Mouse (Mus musculus): ENCODE results near the gene Smim17.
A peak's percentile ranks its signal among the peaks of the same experiment; 100 is the strongest.
"Not testable (repeated sequence)": the region's sequence is repeated elsewhere in the genome, so short reads cannot be mapped to it uniquely, and the experiment has no call there.

Smim17 gene

GRCm38 (mm10) chr7:6397996-6398975 is at the start of gene Smim17:
TSS of gene Smim17 (plus strand) at chr7:6398715.
- DNase-seq = peak; percentile 50

GRCm38 (mm10) chr7:6358121-6358520 is 40.4 kb upstream of the Smim17 start:
- DNase-seq = no peak

GRCm38 (mm10) chr7:6358937-6359590 is 39.5 kb upstream of the Smim17 start:
- DNase-seq = peak; percentile 63

DNA sequence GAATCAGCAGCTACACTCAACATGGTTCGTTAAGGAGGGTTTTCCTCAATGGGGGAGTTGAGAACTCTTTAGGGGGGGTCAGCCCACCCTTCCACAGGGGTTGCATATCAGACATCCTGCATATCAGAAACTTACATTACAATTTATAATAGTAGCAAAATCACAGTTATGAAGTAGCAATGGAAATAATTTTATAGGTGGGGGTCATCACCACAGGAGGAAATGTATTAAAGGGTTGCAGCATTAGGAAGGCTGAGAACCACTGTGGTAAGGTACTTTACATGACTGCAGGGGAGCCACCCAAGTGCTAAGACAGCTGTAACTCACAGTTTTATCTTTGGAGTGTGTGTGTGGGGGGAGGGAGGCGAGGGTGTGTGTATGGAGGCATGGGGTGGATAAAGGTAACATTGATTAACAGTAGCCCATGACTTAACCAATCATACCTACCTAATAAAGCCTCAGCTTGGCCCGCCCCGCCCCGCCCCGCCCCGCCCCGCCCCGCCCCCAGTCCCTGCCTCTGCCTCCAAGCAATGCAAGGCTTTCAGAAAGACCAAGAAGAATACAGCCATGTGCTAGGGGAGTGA is 37.9 kb upstream of the Smim17 start:
- no peak for DNase-seq

GRCm38 (mm10) chr7:6361756-6362155 is 36.8 kb upstream of the Smim17 start:
- no peak for DNase-seq

GRCm38 (mm10) chr7:6362268-6363046 is 36.1 kb upstream of the Smim17 start:
- DNase-seq = peak; percentile 100

DNA sequence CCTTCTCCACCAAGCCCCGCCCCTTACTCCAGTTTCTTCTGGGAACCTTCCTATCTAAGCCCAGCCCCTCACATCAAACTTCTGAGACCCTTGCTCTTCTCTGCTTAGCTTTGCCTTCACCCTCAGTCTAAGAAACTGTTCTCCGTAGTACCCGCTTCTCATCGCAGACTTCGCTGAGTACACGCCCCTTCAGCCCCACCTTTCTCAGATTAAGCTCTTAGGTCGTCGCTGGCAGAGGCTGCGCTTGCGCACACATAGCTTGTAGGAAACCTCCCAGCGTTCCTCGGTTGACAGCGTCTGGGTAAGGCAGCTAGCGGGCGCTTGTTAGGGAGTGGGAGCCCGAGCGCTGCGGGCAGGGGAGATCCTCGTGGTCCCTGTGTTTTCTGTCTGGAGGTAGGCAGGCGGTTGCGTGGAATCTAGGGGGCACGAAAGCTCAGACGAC is 35.4 kb upstream of the Smim17 start, which contains the start of gene Zfp78:
Zfp78 (plus strand) TSS at position 234 of the 442 bp plus-strand sequence.
- peak; percentile 90 for DNase-seq

DNA sequence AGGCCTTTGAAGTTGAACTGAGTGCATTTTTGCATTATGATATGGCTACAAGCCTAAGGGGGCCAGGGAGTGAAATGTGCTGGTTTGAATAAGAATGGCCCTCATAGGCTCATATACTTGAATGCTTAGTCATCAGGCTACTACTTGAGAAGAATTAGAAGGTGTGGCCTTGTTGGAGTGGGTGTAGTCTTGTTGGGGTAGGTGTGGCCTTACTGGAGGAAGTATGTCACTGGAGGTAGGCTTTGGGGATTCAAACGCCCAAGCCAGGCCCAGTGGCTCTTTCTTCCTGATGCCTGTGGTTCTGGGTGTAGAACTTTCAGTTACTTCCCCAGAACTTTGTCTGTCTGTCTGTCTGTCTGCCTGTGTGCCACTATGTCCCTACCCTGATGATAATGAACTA is 33.8 kb upstream of the Smim17 start:
- no peak for DNase-seq

DNA sequence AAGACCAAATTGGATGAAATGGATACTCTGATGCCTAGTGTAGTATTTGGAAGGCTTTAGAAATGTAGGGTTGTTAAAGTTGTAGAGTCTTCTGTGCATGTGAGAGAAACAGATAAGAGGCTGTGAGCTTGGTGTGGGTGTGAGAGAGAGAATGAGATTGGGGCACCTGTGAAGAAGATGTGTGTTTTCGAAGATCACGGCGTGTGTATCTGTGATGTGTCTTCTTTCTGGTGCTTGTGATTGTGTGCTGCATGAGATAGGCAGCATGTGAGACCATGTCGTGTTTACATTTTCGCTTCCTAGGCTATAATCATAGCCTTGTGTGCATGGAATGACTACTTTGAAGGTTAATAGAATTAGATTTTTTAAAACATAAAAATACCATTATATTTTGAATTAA is 31.3 kb upstream of the Smim17 start:
- DNase-seq = no peak

- not testable (repeated sequence) for DNase-seq
Observed at GRCm38 (mm10) chr7:6368146-6368545, 30.4 kb upstream of the Smim17 start.

DNA sequence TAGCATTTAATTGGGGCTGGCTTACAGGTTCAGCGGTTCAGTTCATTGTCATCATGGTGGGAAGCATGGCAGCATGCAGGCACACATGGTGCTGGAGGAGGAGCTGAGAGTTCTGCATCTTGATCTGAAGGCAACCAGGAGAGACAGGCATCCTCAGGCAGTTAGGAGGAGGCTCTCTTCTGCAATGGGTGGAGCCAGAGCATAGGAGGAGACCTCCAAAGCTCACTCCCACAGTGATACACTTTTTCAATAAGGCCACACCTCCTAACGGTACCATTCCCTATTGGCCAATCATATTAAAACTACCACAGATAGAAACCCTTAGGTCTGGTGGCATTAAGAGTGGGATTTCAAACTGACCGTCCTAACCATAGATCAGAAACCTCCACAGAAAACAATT is 29.1 kb upstream of the Smim17 start:
- no peak for DNase-seq

- no peak for DNase-seq
Observed at GRCm38 (mm10) chr7:6372993-6373392, 25.5 kb upstream of the Smim17 start.

GRCm38 (mm10) chr7:6378441-6378840 is 20.1 kb upstream of the Smim17 start:
- no peak for DNase-seq

DNA sequence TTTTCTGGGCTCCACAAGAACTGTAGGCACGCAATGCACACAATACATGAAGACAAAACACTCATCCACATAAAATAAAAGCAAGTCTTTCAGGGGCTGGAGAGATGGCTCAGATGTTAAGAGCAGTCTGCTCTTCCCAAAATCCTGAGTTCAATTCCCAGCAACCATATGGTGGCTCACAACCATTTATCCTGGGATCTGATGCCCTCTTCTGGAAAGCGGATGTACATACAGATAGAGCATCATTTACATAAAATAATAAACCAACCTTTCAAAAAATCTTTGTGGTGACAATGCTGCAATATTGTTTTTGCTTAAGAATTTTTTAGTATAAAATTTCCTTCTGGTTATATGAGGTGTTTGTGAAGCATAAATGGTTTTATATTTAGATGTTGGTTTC is 17.1 kb upstream of the Smim17 start:
- DNase-seq = no peak

GRCm38 (mm10) chr7:6383044-6383455 is 15.5 kb upstream of the Smim17 start, which contains the start of gene Zfp28:
TSS of gene Zfp28 (plus strand) at chr7:6383295.
- DNase-seq = peak; percentile 95

GRCm38 (mm10) chr7:6384011-6384410 is 14.5 kb upstream of the Smim17 start:
- no peak for DNase-seq

DNA sequence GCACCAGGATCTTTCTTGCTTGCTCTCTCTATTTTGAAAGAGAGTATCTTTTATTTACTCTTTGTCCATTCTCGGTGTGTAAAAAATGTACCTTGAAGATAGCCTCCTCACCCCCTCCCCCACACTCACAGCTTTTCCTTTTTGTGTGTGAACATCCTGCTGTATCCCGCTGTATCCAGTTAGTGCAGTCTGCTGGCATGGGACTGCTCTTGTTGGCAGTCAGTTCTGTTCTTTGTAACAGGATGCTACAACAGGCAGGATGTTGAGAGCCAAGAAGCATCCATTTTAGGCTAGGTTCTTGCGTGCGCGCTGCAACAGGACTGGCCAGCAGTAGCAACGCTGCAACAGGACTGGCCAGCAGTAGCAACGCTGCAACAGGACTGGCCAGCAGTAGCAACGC is 11.5 kb upstream of the Smim17 start:
- DNase-seq = peak; percentile 53

- no peak for DNase-seq
Observed at GRCm38 (mm10) chr7:6388971-6389370, 9.5 kb upstream of the Smim17 start.

DNA sequence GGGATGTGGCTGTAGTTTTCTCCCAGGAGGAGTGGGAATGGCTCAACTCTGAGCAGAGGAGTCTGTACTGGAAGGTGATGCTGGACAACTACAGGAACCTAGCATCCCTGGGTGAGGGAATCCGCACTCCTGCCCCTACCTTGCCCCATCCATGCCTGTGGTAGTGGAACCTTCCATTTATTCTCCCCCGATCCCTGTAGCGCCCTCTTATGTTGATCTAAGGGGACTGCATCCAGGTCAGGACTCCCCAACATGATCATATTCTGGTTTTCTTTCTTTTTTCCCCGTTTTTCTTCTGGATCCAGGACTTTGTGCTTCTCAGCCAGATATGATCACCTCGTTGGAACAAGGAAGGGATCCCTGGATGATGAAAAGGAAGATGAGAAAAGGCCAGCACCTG is 9.1 kb upstream of the Smim17 start:
- DNase-seq = no peak

- peak; percentile 98 for DNase-seq
Observed at GRCm38 (mm10) chr7:6410043-6410442, 11.5 kb downstream of the Smim17 start, which contains the start of gene Gm20715. TSS of gene Gm20715 (plus strand) at chr7:6410277.

DNA sequence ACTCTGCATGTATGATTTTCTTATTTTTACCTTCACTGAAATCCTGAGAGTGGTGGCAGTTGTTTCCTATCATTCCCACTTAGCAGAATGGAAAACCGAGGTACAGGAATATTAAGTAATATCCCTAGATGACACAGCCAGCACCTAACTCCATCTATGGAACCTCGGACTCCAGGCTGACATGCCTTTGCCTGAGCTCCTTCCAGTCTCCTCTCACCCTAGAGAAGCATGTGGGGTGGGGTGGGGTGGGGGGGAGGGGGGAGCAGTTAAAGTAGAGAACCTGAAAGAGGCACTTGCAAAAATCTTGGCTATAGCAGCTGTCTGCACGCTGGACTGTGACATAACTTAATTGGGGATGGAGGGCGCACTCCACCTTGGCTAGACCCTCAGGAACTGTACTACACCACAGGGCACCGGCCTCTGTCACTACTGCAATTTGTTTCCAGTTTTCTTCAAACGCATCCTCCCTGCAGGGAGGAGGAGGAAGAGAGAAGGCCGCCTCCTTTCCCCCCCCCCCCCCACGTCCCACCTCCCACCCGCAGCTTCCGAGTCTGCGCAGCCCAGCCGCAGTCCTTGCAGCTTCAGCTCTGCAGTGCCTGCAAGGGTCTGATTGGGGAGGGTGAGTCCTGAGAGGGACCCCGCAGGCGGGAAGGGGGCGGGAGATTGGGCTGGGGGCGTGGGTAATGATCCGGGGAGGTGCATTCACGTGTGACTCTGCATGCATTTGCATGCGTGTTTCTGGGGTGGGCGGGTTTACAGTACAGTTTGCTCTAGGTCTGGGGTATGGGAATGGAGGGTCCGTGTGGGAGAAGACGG is 16.3 kb downstream of the Smim17 start:
- DNase-seq = no peak

DNA sequence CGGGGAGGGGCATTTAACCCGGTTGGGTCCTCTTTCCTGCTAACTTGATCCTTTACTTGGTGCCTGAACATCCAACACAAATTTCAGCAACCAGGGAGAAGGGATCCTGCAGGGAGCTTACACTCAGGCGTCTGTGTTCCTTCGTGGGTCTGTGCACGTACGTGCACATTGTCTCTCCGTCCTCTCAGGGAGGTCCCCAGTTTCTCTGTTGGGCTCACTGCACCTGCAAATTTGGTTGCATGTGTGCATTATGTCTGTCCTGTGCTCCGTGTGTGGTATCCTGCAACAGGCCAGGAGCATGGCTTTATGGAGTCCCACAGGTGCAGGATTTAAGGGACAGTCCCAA is 16.9 kb downstream of the Smim17 start:
- DNase-seq = no peak
